In genomic region chr12:17725592-17725991, GRCm38 (mm10) we compare ENCODE assay signal across 14 mouse cellular contexts. TPM values are rescaled to one million over a fixed set of nuclear protein-coding genes. Genes with fewer than 3 reads are reported as not detected.
DNase-seq lines count a peak whose midpoint lies in the region; ATAC-seq and TF ChIP-seq lines count a peak whose summit lies in the region.
"Had no signal": no experiment of that assay in that cellular context is flagged by ENCODE, and none has a peak within 500 bp of the region (broad histone marks: within the 10 kb centered on the region; RNA-seq: fewer than 3 reads in every experiment).

No protein-coding gene starts in this region.

- peaks cover 50% of the 10 kb centered on the region for H3K4me1 ChIP-seq in heart, embryonic 16.5 days (ENCODE audit: control insufficient read depth, insufficient read depth, low read length)
- H3K4me1 ChIP-seq in spleen, adult 2 months (ENCODE audit: control insufficient read depth, insufficient read depth, insufficient read length) = peaks cover 28% of the 10 kb centered on the region; the same call in 1 of the 2 replicates
- peaks cover 73% of the 10 kb centered on the region for H3K4me1 ChIP-seq in liver, embryonic 13.5 days (replicated peaks)

- H3K9ac ChIP-seq in heart, embryonic 16.5 days (ENCODE audit: low read length) = no peak overlapping the region; the same call in 1 of the 2 replicates
- H3K9ac ChIP-seq in liver, embryonic 13.5 days = peak overlapping the region; percentile 54
- H3K9ac ChIP-seq: limb, embryonic 12.5 days had no signal

- DNase-seq in heart, postnatal 25 days (ENCODE audit: low spot score) = no peak
- no peak for DNase-seq in spleen, adult 2 months (ENCODE audit: low read depth in 1 of 2, low spot score in 2 of 2)
- no peak for DNase-seq in spleen, adult 12 weeks (ENCODE audit: low spot score)
- no peak for DNase-seq in liver, embryonic 13.5 days
- no peak for DNase-seq in layer of hippocampus, adult 8-10 months (ENCODE audit: low spot score in 2 of 2)
- DNase-seq in B cell, adult 2 months = no peak
- no peak for DNase-seq in layer of hippocampus, postnatal 10 days (ENCODE audit: low spot score in 2 of 2)
- DNase-seq: adrenal gland, postnatal 10 days; cerebellum, postnatal 10 days; heart, postnatal 10 days; kidney, postnatal 25 days; retina, postnatal 1 day had no signal

- 0 out of 2 replicates have a peak overlapping the region, but pooled peaks have one; percentile 16 for H3K4me2 ChIP-seq in heart, embryonic 16.5 days (ENCODE audit: low read depth, low read length)
- H3K4me2 ChIP-seq in liver, embryonic 13.5 days = peak overlapping the region; percentile 50
- H3K4me2 ChIP-seq: limb, embryonic 12.5 days had no signal

- no peaks in the 10 kb centered on the region for H3K27me3 ChIP-seq in heart, embryonic 16.5 days (ENCODE audit: control insufficient read depth, insufficient read depth, low read length)
- H3K27me3 ChIP-seq in spleen, adult 2 months (ENCODE audit: control insufficient read depth, insufficient read depth, low read length) = no peaks in the 10 kb centered on the region
- no peaks in the 10 kb centered on the region for H3K27me3 ChIP-seq in liver, embryonic 13.5 days
- H3K27me3 ChIP-seq: limb, embryonic 12.5 days had no signal

- no peaks in the 10 kb centered on the region for H3K9me3 ChIP-seq in heart, embryonic 16.5 days (replicated peaks; ENCODE audit: control insufficient read depth, low read length)
- H3K9me3 ChIP-seq in liver, embryonic 13.5 days (replicated peaks) = no peaks in the 10 kb centered on the region
- H3K9me3 ChIP-seq: limb, embryonic 12.5 days had no signal

- H3K27ac ChIP-seq in heart, embryonic 16.5 days (ENCODE audit: low read length) = peak overlapping the region; percentile 44
- H3K27ac ChIP-seq in spleen, adult 2 months (ENCODE audit: insufficient read depth, low read length) = peak overlapping the region; percentile 69
- peak overlapping the region; percentile 80 for H3K27ac ChIP-seq in liver, embryonic 13.5 days
- H3K27ac ChIP-seq: limb, embryonic 12.5 days had no signal

- TF ChIP-seq POLR2A in spleen, adult 2 months (IDR thresholded peaks at IDR 0.05; ENCODE audit: low read depth, low read length) = no peak

- ATAC-seq in heart, embryonic 16.5 days (replicated peaks; ENCODE audit: extremely low read depth, insufficient read depth, low FRiP score) = no peak
- peak; percentile 56 for ATAC-seq in liver, embryonic 13.5 days (ENCODE audit: low read depth)

- no peak for TF ChIP-seq CTCF in spleen, adult 2 months (IDR thresholded peaks at IDR 0.05; ENCODE audit: extremely low read depth, insufficient read depth, insufficient read length, insufficient replicate concordance)

- 62% methylated on average over 6 of the region's 6 CpGs for WGBS in heart, embryonic 16.5 days
- 79% methylated on average over 6 of the region's 6 CpGs for WGBS in spleen, adult 2 months
- 13% methylated on average over 6 of the region's 6 CpGs for WGBS in liver, embryonic 13.5 days (ENCODE audit: insufficient replicate concordance)

- H3K36me3 ChIP-seq in heart, embryonic 16.5 days (ENCODE audit: control insufficient read depth, insufficient read depth) = no peaks in the 10 kb centered on the region
- H3K36me3 ChIP-seq in spleen, adult 2 months (ENCODE audit: control insufficient read depth, insufficient read depth, low read length) = no peaks in the 10 kb centered on the region
- H3K36me3 ChIP-seq in liver, embryonic 13.5 days = no peaks in the 10 kb centered on the region
- H3K36me3 ChIP-seq: limb, embryonic 12.5 days had no signal

- H3K4me3 ChIP-seq in heart, embryonic 16.5 days (ENCODE audit: low read length) = no peak overlapping the region
- no peak overlapping the region for H3K4me3 ChIP-seq in spleen, adult 2 months (ENCODE audit: extremely low read depth, insufficient read depth, insufficient read length)
- no peak overlapping the region for H3K4me3 ChIP-seq in liver, embryonic 13.5 days (replicated peaks)
- H3K4me3 ChIP-seq: limb, embryonic 12.5 days had no signal

- intact Hi-C loops in heart, postnatal 25 days (cut with DNase I) = loop anchor here (5.0 kb wide), 1 partner anchor 33 kb away; the partner anchor contains the start of gene Hpcal1

RNA-seq across cellular contexts. Expression of gene Hpcal1, which starts 34.9 kb away (rescaled TPM):
- polyA plus RNA-seq in heart, embryonic 16.5 days (2015; fragmentation: Nextera tagmentation; extraction: Ambion mirVana) = 32.7 and 33.4 TPM in 2 replicates
- 10 to 100 TPM; 15.3 to 20.8 TPM for total RNA-seq in heart, postnatal 25 days (2021)
- polyA plus RNA-seq in spleen, adult 2 months (2012; rRNA removed) = 76.2 and 81.8 TPM in 2 replicates
- polyA plus RNA-seq in liver, embryonic 13.5 days (2015; fragmentation: Nextera tagmentation; extraction: Ambion mirVana) = 15.7 and 16.0 TPM in 2 replicates
- total RNA-seq in layer of hippocampus, adult 8-10 months (2022) = 10 to 100 TPM; 61.9 to 68.4 (median 66.1) TPM
- 10 to 100 TPM; 41.4 to 44.5 TPM for total RNA-seq in layer of hippocampus, postnatal 10 days (2021)
